Mouse (Mus musculus): ENCODE data around the gene Cldnd1.

- TF ChIP-seq POLR2A (IDR thresholded peaks at IDR 0.05; ENCODE audit: low read depth, low read length) (no peak), CTCF (conservative IDR thresholded peaks at IDR 0.05; ENCODE audit: insufficient read depth, insufficient read length, low read depth, low read length) (no peak)
These were observed 43.2 kb upstream of the Cldnd1 start for GRCm38 (mm10) chr16:58684537-58684936.
